8 mouse cellular contexts compared by ENCODE assay signal in genomic region chr7:122945149-122945548, GRCm38 (mm10). TPM values are rescaled to one million over a fixed set of nuclear protein-coding genes. Genes with fewer than 3 reads are reported as not detected.
A peak's percentile ranks its signal among the peaks of the same experiment; 100 is the strongest.
DNase-seq lines count a peak whose midpoint lies in the region; ATAC-seq and TF ChIP-seq lines count a peak whose summit lies in the region.

No protein-coding gene starts in this region.

- H3K27ac ChIP-seq in cortical plate, adult 2 months (ENCODE audit: insufficient read depth, low read length), result no peak overlapping the region
- H3K27ac ChIP-seq in kidney, embryonic 16.5 days (ENCODE audit: low read length), result no peak overlapping the region
- H3K27ac ChIP-seq in liver, adult 2 months (replicated peaks; ENCODE audit: insufficient read depth, low read depth, low read length), result no peak overlapping the region
- no peak overlapping the region for H3K27ac ChIP-seq in neural tube, embryonic 13.5 days (replicated peaks)

- H3K36me3 ChIP-seq in kidney, embryonic 16.5 days (ENCODE audit: insufficient read depth, low read length), result no peaks in the 10 kb centered on the region
- no peaks in the 10 kb centered on the region for H3K36me3 ChIP-seq in liver, adult 2 months (ENCODE audit: control insufficient read depth, insufficient read depth, low read length)
- no peaks in the 10 kb centered on the region for H3K36me3 ChIP-seq in neural tube, embryonic 13.5 days

- intact Hi-C loops in gastrocnemius, postnatal 36 days (cut with DNase I), result no loop called here

- no peaks in the 10 kb centered on the region for H3K27me3 ChIP-seq in kidney, embryonic 16.5 days (ENCODE audit: insufficient read depth, low read length)
- H3K27me3 ChIP-seq in liver, adult 2 months (ENCODE audit: control insufficient read depth, insufficient read depth, low read length), result no peaks in the 10 kb centered on the region
- H3K27me3 ChIP-seq in neural tube, embryonic 13.5 days, result no peaks in the 10 kb centered on the region

- no peak overlapping the region for H3K4me3 ChIP-seq in cortical plate, adult 2 months (ENCODE audit: insufficient read depth, low read length)
- no peak overlapping the region for H3K4me3 ChIP-seq in kidney, embryonic 16.5 days (ENCODE audit: low read length)
- H3K4me3 ChIP-seq in liver, adult 2 months (ENCODE audit: insufficient read depth, low read depth, low read length), result no peak overlapping the region
- H3K4me3 ChIP-seq in neural tube, embryonic 13.5 days, result no peak overlapping the region

- peak; percentile 15; the same call in 1 of the 2 replicates for ATAC-seq in kidney, embryonic 16.5 days (ENCODE audit: low FRiP score, low TSS enrichment)
- peak; percentile 27; the same call in 1 of the 2 replicates for ATAC-seq in neural tube, embryonic 13.5 days (ENCODE audit: low read depth)

- TF ChIP-seq CTCF in cortical plate, adult 2 months (IDR thresholded peaks at IDR 0.05; ENCODE audit: extremely low read depth, insufficient read depth, low read length), result peak; percentile 64; the same call in 1 of the 2 replicates
- TF ChIP-seq CTCF in liver, adult 2 months (IDR thresholded peaks at IDR 0.05; ENCODE audit: low read depth, low read length), result peak; percentile 38; the same call in 1 of the 2 replicates

- no peaks in the 10 kb centered on the region for H3K9me3 ChIP-seq in kidney, embryonic 16.5 days (ENCODE audit: low read length)
- no peaks in the 10 kb centered on the region for H3K9me3 ChIP-seq in neural tube, embryonic 13.5 days

- no peak overlapping the region for H3K4me2 ChIP-seq in kidney, embryonic 16.5 days (replicated peaks; ENCODE audit: low read depth, low read length)
- no peak overlapping the region for H3K4me2 ChIP-seq in neural tube, embryonic 13.5 days

- H3K9ac ChIP-seq in kidney, embryonic 16.5 days (replicated peaks; ENCODE audit: low read length), result no peak overlapping the region
- H3K9ac ChIP-seq in liver, adult 2 months (ENCODE audit: low read depth, low read length), result no peak overlapping the region
- no peak overlapping the region for H3K9ac ChIP-seq in neural tube, embryonic 13.5 days

- no peaks in the 10 kb centered on the region for H3K79me2 ChIP-seq in liver, adult 2 months (ENCODE audit: control insufficient read depth, insufficient read depth, low read length)

- H3K4me1 ChIP-seq in cortical plate, adult 2 months (ENCODE audit: control insufficient read depth, insufficient read depth, low read length), result no peaks in the 10 kb centered on the region
- no peaks in the 10 kb centered on the region for H3K4me1 ChIP-seq in kidney, embryonic 16.5 days (ENCODE audit: insufficient read depth, low read length)
- H3K4me1 ChIP-seq in liver, adult 2 months (ENCODE audit: control insufficient read depth, insufficient read depth, low read length), result no peaks in the 10 kb centered on the region
- peaks cover 9% of the 10 kb centered on the region for H3K4me1 ChIP-seq in neural tube, embryonic 13.5 days (replicated peaks)

- no peak for TF ChIP-seq POLR2A in cortical plate, adult 2 months (IDR thresholded peaks at IDR 0.05; ENCODE audit: extremely low read depth, insufficient read depth, low read length)
- no peak for TF ChIP-seq POLR2A in liver, adult 2 months (IDR thresholded peaks at IDR 0.05; ENCODE audit: extremely low read depth, insufficient read depth, low read length)

- DNase-seq in 416B (ENCODE audit: low read depth) (peak; percentile 85), adipocyte (ENCODE audit: low spot score) (peak; percentile 82)
- DNase-seq in gastrocnemius, postnatal 36 days, result peak; percentile 49 to 65
- DNase-seq in liver, adult 2 months (ENCODE audit: extremely low read depth, low read depth, low spot score), result peak; percentile 70
- peak; percentile 86 for DNase-seq in testis, postnatal 10 days (ENCODE audit: low spot score)

- 8% methylated on average over 1 of the region's 1 CpGs for WGBS in kidney, embryonic 16.5 days
- WGBS in liver, adult 2 months, result 3% methylated on average over 1 of the region's 1 CpGs
- WGBS in neural tube, embryonic 13.5 days, result 0% methylated on average over 1 of the region's 1 CpGs

RNA-seq across cellular contexts. Expression of gene Rbbp6, which starts 20.3 kb away (rescaled TPM):
- polyA plus RNA-seq in cortical plate, adult 2 months (2012; rRNA removed), result 51.5 and 51.7 TPM in 2 replicates
- total RNA-seq in gastrocnemius, postnatal 36 days (2021), result 10 to 100 TPM; 21.2 to 26.4 TPM
- 23.5 and 28.4 TPM in 2 replicates for polyA plus RNA-seq in kidney, embryonic 16.5 days (2015; fragmentation: Nextera tagmentation; extraction: Ambion mirVana)
- 18.6 and 21.6 TPM in 2 replicates for total RNA-seq in liver, adult 2 months (2014; rRNA removed)
- polyA plus RNA-seq in liver, adult 2 months (2012; rRNA removed), result 4.2 and 6.1 TPM in 2 replicates
- polyA plus RNA-seq in neural tube, embryonic 13.5 days (2015; fragmentation: Nextera tagmentation; extraction: Ambion mirVana), result 31.1 and 35.2 TPM in 2 replicates
